Mouse (Mus musculus): ENCODE data around the gene Prex1. TPM values are rescaled to one million over a fixed set of nuclear protein-coding genes. Genes with fewer than 3 reads are reported as not detected.

The Prex1 gene
- polyA plus RNA-seq, 1 experiment from 2014 or later: 31.9 TPM

GRCm38 (mm10) chr2:166608509-166608908 is 105.1 kb downstream of the Prex1 start:
- Histone ChIP-seq H3K4me2 (ENCODE audit: low read depth) (no peak overlapping the region), H3K27me3 (ENCODE audit: control insufficient read depth, insufficient read depth, low read length) (no peaks in the 10 kb centered on the region), H3K4me1 (ENCODE audit: control insufficient read depth, insufficient read depth, low read length) (no peaks in the 10 kb centered on the region), H3K9me3 (ENCODE audit: control insufficient read depth, low read length) (no peaks in the 10 kb centered on the region), H3K27ac (ENCODE audit: low read depth, low read length) (no peak overlapping the region), H3K36me3 (ENCODE audit: control insufficient read depth, insufficient read depth, low read length) (no peaks in the 10 kb centered on the region; the same call in 1 of the 2 replicates), H3K4me3 (ENCODE audit: low read depth, low read length) (no peak overlapping the region), H3K9ac (ENCODE audit: low read length) (no peak overlapping the region)
- DNase-seq (ENCODE audit: low spot score) (no peak), ATAC-seq (ENCODE audit: insufficient read depth, low FRiP score, low TSS enrichment) (no peak)
- WGBS: 66% methylated on average over 8 of the region's 8 CpGs

DNA sequence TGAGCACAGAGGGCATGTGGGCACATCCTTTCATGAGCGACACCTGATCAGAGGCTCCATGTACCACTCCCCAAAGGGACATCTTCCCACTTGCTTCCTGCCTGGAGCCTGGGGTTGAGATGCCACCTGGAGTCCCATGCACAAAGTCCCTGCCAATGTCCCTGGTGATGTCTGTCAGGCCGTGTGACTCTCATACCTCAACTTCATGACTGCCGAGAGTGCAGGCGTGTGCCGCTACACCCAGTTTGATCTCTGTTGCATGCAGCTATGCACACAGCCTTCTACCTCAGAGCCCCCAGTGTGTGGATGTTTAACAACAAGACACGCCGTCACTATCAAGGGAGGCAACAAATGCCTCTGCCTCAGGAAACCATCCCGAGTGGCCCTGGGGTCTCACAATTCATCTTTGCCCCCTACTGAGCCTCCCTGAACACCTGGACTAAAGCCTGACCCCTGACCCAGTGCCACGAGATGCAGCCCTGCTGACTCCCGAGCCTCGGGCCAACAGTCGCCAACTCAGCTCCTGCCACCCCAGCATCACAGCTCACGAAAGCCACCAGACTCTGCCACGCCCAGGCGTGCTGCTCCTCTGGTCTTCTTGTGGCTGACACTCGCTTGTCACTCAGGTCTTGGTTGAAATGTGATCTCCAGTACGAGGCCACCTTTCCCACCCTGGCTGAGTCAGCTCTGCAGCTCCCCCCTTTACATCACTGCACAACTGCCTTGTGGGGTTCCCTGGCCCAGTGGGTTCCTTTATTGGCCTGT is 107.0 kb downstream of the Prex1 start:
- Histone ChIP-seq H3K9ac (ENCODE audit: low read length) (no peak overlapping the region), H3K27ac (ENCODE audit: low read depth, low read length) (no peak overlapping the region), H3K4me3 (ENCODE audit: low read depth, low read length) (no peak overlapping the region), H3K9me3 (ENCODE audit: control insufficient read depth, low read length) (no peaks in the 10 kb centered on the region), H3K36me3 (ENCODE audit: control insufficient read depth, insufficient read depth, low read length) (peaks cover 3% of the 10 kb centered on the region), H3K4me2 (ENCODE audit: low read depth) (no peak overlapping the region), H3K27me3 (ENCODE audit: control insufficient read depth, insufficient read depth, low read length) (no peaks in the 10 kb centered on the region), H3K4me1 (ENCODE audit: control insufficient read depth, insufficient read depth, low read length) (no peaks in the 10 kb centered on the region)
- 76% methylated on average over 17 of the region's 17 CpGs for WGBS
- DNase-seq (ENCODE audit: low spot score) (no peak), ATAC-seq (ENCODE audit: insufficient read depth, low FRiP score, low TSS enrichment) (no peak)

GRCm38 (mm10) chr2:166606053-166606452 is 107.6 kb downstream of the Prex1 start:
- H3K27ac ChIP-seq (ENCODE audit: low read depth, low read length): no peak overlapping the region
- ATAC-seq (ENCODE audit: insufficient read depth, low FRiP score, low TSS enrichment) (no peak), DNase-seq (ENCODE audit: low spot score) (no peak)
- H3K4me3 ChIP-seq (ENCODE audit: low read depth, low read length): no peak overlapping the region
- WGBS: 58% methylated on average over 6 of the region's 6 CpGs
- no peaks in the 10 kb centered on the region for H3K27me3 ChIP-seq (ENCODE audit: control insufficient read depth, insufficient read depth, low read length)
- H3K4me2 ChIP-seq (ENCODE audit: low read depth): no peak overlapping the region
- no peaks in the 10 kb centered on the region for H3K4me1 ChIP-seq (ENCODE audit: control insufficient read depth, insufficient read depth, low read length)
- no peak overlapping the region for H3K9ac ChIP-seq (ENCODE audit: low read length)
- H3K9me3 ChIP-seq (ENCODE audit: control insufficient read depth, low read length): no peaks in the 10 kb centered on the region
- peaks cover 7% of the 10 kb centered on the region for H3K36me3 ChIP-seq (ENCODE audit: control insufficient read depth, insufficient read depth, low read length)

DNA sequence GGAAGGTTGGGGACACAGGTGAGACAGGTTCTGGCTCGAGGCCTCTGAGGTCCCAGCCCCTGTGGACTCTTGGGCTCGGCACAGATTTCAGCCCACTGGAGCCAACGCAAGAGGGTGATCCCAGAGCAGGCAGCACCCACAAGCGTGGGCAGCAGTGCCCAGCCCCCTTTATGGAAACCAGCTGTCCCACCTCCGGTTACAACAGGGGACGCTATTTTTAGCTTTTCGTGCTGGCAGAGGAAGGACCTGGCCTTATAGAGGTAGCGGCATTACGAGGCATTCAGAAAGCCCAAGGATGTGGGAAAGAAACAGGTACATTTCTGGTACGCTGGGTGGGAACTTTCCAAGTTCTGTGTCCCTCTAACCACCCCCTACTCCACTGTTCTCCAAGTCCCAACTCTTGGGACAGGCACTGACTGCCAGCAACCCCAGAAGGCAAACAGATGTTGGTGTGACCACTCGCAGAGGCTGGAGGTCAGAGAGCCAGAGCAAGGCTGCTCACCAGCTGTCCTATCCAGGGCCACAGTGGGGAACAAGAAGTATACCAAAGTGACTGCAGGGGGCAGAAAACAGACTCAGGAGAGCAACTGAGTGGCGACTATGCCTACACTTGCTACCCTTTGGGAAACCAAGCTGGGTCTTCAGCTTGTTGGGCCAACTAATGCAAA is 108.3 kb downstream of the Prex1 start:
- H3K4me3 ChIP-seq (ENCODE audit: low read depth, low read length): no peak overlapping the region
- no peaks in the 10 kb centered on the region for H3K9me3 ChIP-seq (ENCODE audit: control insufficient read depth, low read length)
- ATAC-seq (ENCODE audit: insufficient read depth, low FRiP score, low TSS enrichment) (no peak), DNase-seq (ENCODE audit: low spot score) (no peak)
- no peaks in the 10 kb centered on the region for H3K4me1 ChIP-seq (ENCODE audit: control insufficient read depth, insufficient read depth, low read length)
- WGBS: 69% methylated on average over 12 of the region's 12 CpGs
- no peak overlapping the region for H3K27ac ChIP-seq (ENCODE audit: low read depth, low read length)
- no peaks in the 10 kb centered on the region for H3K27me3 ChIP-seq (ENCODE audit: control insufficient read depth, insufficient read depth, low read length)
- H3K36me3 ChIP-seq (ENCODE audit: control insufficient read depth, insufficient read depth, low read length): peaks cover 8% of the 10 kb centered on the region
- no peak overlapping the region for H3K9ac ChIP-seq (ENCODE audit: low read length)
- no peak overlapping the region for H3K4me2 ChIP-seq (ENCODE audit: low read depth)

DNA sequence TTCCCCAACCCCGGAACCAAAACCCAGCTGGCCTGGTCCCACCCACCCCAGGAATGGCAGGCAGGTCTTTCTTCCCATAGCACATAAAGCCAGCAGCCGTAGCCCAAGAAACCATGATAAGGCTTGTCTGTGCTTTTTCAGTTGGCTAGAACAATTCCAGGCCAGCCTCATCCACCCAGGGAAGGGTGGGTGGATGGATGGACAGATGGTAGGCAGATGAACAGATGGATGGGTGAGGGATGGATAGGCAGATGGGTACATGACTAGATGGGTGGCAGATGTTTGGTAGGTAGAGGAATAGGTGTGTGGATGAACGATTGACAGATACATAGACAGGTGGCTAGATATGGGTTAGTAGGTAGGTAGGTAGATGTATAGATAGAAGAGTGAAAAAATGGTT is 110.7 kb downstream of the Prex1 start:
- no peak overlapping the region for H3K9ac ChIP-seq (ENCODE audit: low read length)
- H3K9me3 ChIP-seq (ENCODE audit: control insufficient read depth, low read length): no peaks in the 10 kb centered on the region
- H3K4me1 ChIP-seq (ENCODE audit: control insufficient read depth, insufficient read depth, low read length): no peaks in the 10 kb centered on the region
- 96% methylated on average over 3 of the region's 3 CpGs for WGBS
- no peak overlapping the region for H3K4me3 ChIP-seq (ENCODE audit: low read depth, low read length)
- H3K27ac ChIP-seq (ENCODE audit: low read depth, low read length): no peak overlapping the region
- no peaks in the 10 kb centered on the region for H3K27me3 ChIP-seq (ENCODE audit: control insufficient read depth, insufficient read depth, low read length)
- H3K4me2 ChIP-seq (ENCODE audit: low read depth): no peak overlapping the region
- no peak for ATAC-seq (ENCODE audit: insufficient read depth, low FRiP score, low TSS enrichment)
- H3K36me3 ChIP-seq (ENCODE audit: control insufficient read depth, insufficient read depth, low read length): peaks cover 8% of the 10 kb centered on the region
- no peak for DNase-seq (ENCODE audit: low spot score)

- Histone ChIP-seq H3K9ac (ENCODE audit: low read length) (no peak overlapping the region), H3K27ac (ENCODE audit: low read depth, low read length) (no peak overlapping the region), H3K4me2 (ENCODE audit: low read depth) (no peak overlapping the region), H3K36me3 (ENCODE audit: control insufficient read depth, insufficient read depth, low read length) (peaks cover 8% of the 10 kb centered on the region), H3K27me3 (ENCODE audit: control insufficient read depth, insufficient read depth, low read length) (no peaks in the 10 kb centered on the region), H3K9me3 (ENCODE audit: control insufficient read depth, low read length) (no peaks in the 10 kb centered on the region), H3K4me3 (ENCODE audit: low read depth, low read length) (no peak overlapping the region), H3K4me1 (ENCODE audit: control insufficient read depth, insufficient read depth, low read length) (no peaks in the 10 kb centered on the region)
- ATAC-seq (ENCODE audit: insufficient read depth, low FRiP score, low TSS enrichment) (no peak), DNase-seq (ENCODE audit: low spot score) (no peak)
- 89% methylated on average over 18 of the region's 18 CpGs for WGBS
These were observed 112.2 kb downstream of the Prex1 start for GRCm38 (mm10) chr2:166601420-166601819.

GRCm38 (mm10) chr2:166598453-166599155 is 115.0 kb downstream of the Prex1 start:
- ATAC-seq (ENCODE audit: insufficient read depth, low FRiP score, low TSS enrichment) (no peak), DNase-seq (ENCODE audit: low spot score) (no peak)
- Histone ChIP-seq H3K9ac (ENCODE audit: low read length) (no peak overlapping the region), H3K4me3 (ENCODE audit: low read depth, low read length) (no peak overlapping the region), H3K27me3 (ENCODE audit: control insufficient read depth, insufficient read depth, low read length) (no peaks in the 10 kb centered on the region), H3K4me1 (ENCODE audit: control insufficient read depth, insufficient read depth, low read length) (no peaks in the 10 kb centered on the region), H3K36me3 (ENCODE audit: control insufficient read depth, insufficient read depth, low read length) (peaks cover 8% of the 10 kb centered on the region), H3K4me2 (ENCODE audit: low read depth) (no peak overlapping the region), H3K9me3 (ENCODE audit: control insufficient read depth, low read length) (no peaks in the 10 kb centered on the region), H3K27ac (ENCODE audit: low read depth, low read length) (no peak overlapping the region)
- 90% methylated on average over 12 of the region's 12 CpGs for WGBS

GRCm38 (mm10) chr2:166597763-166598162 is 115.9 kb downstream of the Prex1 start:
- H3K27ac ChIP-seq (ENCODE audit: low read depth, low read length): no peak overlapping the region
- H3K4me1 ChIP-seq (ENCODE audit: control insufficient read depth, insufficient read depth, low read length): no peaks in the 10 kb centered on the region
- H3K27me3 ChIP-seq (ENCODE audit: control insufficient read depth, insufficient read depth, low read length): no peaks in the 10 kb centered on the region
- no peak overlapping the region for H3K4me3 ChIP-seq (ENCODE audit: low read depth, low read length)
- no peak for ATAC-seq (ENCODE audit: insufficient read depth, low FRiP score, low TSS enrichment)
- no peak overlapping the region for H3K9ac ChIP-seq (ENCODE audit: low read length)
- H3K36me3 ChIP-seq (ENCODE audit: control insufficient read depth, insufficient read depth, low read length): peaks cover 6% of the 10 kb centered on the region
- H3K4me2 ChIP-seq (ENCODE audit: low read depth): no peak overlapping the region
- WGBS: 81% methylated on average over 6 of the region's 6 CpGs
- H3K9me3 ChIP-seq (ENCODE audit: control insufficient read depth, low read length): no peaks in the 10 kb centered on the region
- no peak for DNase-seq (ENCODE audit: low spot score)
